Mouse (Mus musculus): ENCODE data around the gene Clic3. TPM values are rescaled to one million over a fixed set of nuclear protein-coding genes. Genes with fewer than 3 reads are reported as not detected.

Gene Clic3
- total RNA-seq, 2 experiments from 2014 or later, result not detected

DNA sequence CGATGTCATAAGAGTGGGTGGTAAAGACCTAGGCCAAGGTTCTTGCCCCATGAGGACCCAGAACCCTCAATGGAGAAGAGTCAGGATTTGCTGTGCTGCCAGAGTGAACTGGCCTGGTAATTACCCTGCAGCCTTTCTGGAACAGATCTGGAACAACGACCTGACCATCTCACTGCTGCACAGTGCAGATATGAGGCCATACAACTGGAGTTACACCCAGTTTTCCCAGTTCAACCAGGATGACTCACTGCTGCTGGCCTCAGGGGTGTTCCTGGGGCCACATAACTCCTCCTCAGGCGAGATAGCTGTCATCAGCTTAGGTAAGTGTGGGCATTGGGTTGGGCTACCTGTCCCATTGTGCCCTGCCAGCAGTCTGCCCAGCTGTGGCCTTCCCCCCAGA lies 46.1 kb downstream of the Clic3 start:
- ATAC-seq (replicated peaks; ENCODE audit: low FRiP score, poor library complexity, severe bottlenecking), result no peak

DNA sequence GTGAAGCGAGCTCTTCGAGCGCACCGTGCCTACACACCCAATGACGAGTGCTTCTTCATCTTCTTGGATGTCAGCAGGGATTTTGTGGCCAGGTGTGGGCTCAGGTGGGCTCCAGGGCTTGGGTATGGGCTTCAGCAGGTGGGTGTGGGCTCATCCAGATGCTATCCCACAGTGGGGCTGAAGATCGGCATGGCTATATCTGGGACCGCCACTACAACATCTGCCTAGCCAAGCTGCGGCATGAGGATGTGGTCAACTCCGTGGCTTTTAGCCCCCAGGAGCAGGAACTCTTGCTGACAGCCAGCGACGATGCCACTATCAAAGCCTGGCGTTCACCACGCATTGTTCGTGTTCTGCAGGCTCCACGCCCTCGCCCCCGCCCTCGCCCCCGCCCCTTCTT lies 47.9 kb downstream of the Clic3 start:
- ATAC-seq (replicated peaks; ENCODE audit: low FRiP score, poor library complexity, severe bottlenecking), result no peak

DNA sequence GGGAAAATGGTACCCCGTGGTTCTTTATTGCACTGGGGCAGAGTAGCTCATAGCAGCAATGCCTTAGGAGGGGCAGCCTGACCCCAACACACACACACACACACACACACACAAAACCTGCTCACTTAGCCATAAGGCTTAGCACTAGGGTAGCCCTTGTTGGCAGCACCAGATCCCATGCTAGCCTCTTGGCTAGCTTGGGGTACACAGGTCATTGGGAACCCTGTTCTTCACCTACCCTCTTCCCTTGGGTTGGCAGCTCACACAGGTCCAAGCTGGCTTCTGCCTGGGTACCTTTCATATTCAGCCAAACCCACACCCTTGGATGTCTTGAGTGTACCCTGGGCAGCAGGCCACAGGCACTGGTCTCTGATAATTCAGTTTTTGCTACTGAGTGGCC lies 48.4 kb downstream of the Clic3 start:
- no peak for ATAC-seq (replicated peaks; ENCODE audit: low FRiP score, poor library complexity, severe bottlenecking)

DNA sequence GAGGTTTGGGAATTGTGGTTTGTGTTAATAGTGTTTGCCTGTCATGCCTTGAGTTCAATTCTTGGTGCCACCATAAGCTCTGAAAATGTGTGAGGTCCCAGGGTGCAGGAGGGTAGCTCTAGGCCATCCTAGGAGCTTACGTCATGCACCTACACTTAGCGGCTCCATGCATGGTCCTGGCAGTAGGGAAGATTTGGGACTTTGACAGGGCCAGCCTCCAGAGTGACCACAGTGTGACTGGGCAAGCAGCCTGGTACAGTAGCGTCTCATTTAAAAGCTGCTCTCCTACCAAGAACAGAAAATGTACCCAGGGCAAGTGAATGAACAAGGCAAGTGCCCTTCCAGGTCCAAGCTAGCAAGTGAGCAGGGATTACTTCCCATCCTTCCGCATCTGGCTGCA lies 49.2 kb downstream of the Clic3 start:
- ATAC-seq (replicated peaks; ENCODE audit: low FRiP score, poor library complexity, severe bottlenecking), result no peak

DNA sequence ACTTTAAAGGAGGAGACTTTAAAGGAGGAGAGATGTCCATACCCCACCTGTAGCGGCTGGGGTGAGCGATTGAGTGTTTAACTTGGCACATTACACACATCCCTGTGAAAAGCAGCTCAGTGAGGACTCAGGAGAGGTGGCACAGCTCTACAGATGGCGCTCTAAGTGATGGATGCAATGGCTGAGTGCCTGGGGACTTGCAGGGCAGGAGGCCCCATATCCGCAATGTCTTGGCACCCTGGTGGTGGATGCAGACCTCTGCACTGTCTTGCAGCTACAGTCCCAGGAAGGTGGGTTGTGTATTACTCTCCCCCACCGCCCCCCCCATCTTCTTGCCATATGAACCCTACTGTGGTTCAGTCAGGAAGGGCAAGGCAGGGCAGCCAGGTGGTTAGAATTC lies 50.3 kb downstream of the Clic3 start:
- no peak for ATAC-seq (replicated peaks; ENCODE audit: low FRiP score, poor library complexity, severe bottlenecking)

Other genes starting within 250 kb of the Clic3 start
Only the 30 nearest of the 44 such genes appear.
- 1.1 TPM in 1 of 2 replicates, not detected in the other for gene Tprn, start 194.2 kb upstream of the Clic3 start, total RNA-seq (2015; ENCODE audit: low replicate concordance)
- 1.0 and 2.2 TPM in 2 replicates for gene Tprn, start 194.2 kb upstream of the Clic3 start, total RNA-seq (2017; ENCODE audit: low replicate concordance)
- gene Ssna1, start 184.4 kb upstream of the Clic3 start, total RNA-seq (2015; ENCODE audit: low replicate concordance), result 114 and 128 TPM in 2 replicates
- gene Ssna1, start 184.4 kb upstream of the Clic3 start, total RNA-seq (2017; ENCODE audit: low replicate concordance), result 46.2 and 81.0 TPM in 2 replicates
- gene Anapc2, start 184.4 kb upstream of the Clic3 start, total RNA-seq (2015; ENCODE audit: low replicate concordance), result 34.6 and 55.8 TPM in 2 replicates
- 29.7 and 40.0 TPM in 2 replicates for gene Anapc2, start 184.4 kb upstream of the Clic3 start, total RNA-seq (2017; ENCODE audit: low replicate concordance)
- not detected in 2 replicates for gene Tmem210, start 168.7 kb upstream of the Clic3 start, total RNA-seq (2015; ENCODE audit: low replicate concordance)
- gene Tmem210, start 168.7 kb upstream of the Clic3 start, total RNA-seq (2017; ENCODE audit: low replicate concordance), result not detected in 2 replicates
- not detected in 2 replicates for gene Lrrc26, start 166.9 kb upstream of the Clic3 start, total RNA-seq (2015; ENCODE audit: low replicate concordance)
- gene Lrrc26, start 166.9 kb upstream of the Clic3 start, total RNA-seq (2017; ENCODE audit: low replicate concordance), result not detected in 2 replicates
- gene Grin1, start 137.7 kb upstream of the Clic3 start, total RNA-seq (2015; ENCODE audit: low replicate concordance), result not detected in 2 replicates
- gene Grin1, start 137.7 kb upstream of the Clic3 start, total RNA-seq (2017; ENCODE audit: low replicate concordance), result not detected in 2 replicates
- 20.9 and 40.2 TPM in 2 replicates for gene Man1b1, start 124.5 kb upstream of the Clic3 start, total RNA-seq (2015; ENCODE audit: low replicate concordance)
- 34.1 and 51.6 TPM in 2 replicates for gene Man1b1, start 124.5 kb upstream of the Clic3 start, total RNA-seq (2017; ENCODE audit: low replicate concordance)
- gene Dpp7, start 100.5 kb upstream of the Clic3 start, total RNA-seq (2015; ENCODE audit: low replicate concordance), result 4.7 TPM in 1 of 2 replicates, not detected in the other
- gene Dpp7, start 100.5 kb upstream of the Clic3 start, total RNA-seq (2017; ENCODE audit: low replicate concordance), result 0.68 and 6.2 TPM in 2 replicates
- 8.8 and 13.3 TPM in 2 replicates for gene Uap1l1, start 91.2 kb upstream of the Clic3 start, total RNA-seq (2015; ENCODE audit: low replicate concordance)
- gene Uap1l1, start 91.2 kb upstream of the Clic3 start, total RNA-seq (2017; ENCODE audit: low replicate concordance), result 0.30 and 2.7 TPM in 2 replicates
- 5.9 and 10.1 TPM in 2 replicates for gene Sapcd2, start 84.5 kb upstream of the Clic3 start, total RNA-seq (2015; ENCODE audit: low replicate concordance)
- gene Sapcd2, start 84.5 kb upstream of the Clic3 start, total RNA-seq (2017; ENCODE audit: low replicate concordance), result 7.8 and 9.6 TPM in 2 replicates
- gene Entpd2, start 61.0 kb upstream of the Clic3 start, total RNA-seq (2015; ENCODE audit: low replicate concordance), result not detected in 2 replicates
- not detected in 2 replicates for gene Entpd2, start 61.0 kb upstream of the Clic3 start, total RNA-seq (2017; ENCODE audit: low replicate concordance)
- gene Npdc1, start 57.5 kb upstream of the Clic3 start, total RNA-seq (2015; ENCODE audit: low replicate concordance), result not detected in 2 replicates
- gene Npdc1, start 57.5 kb upstream of the Clic3 start, total RNA-seq (2017; ENCODE audit: low replicate concordance), result not detected in 2 replicates
- 4.3 TPM in 1 of 2 replicates, not detected in the other for gene Fut7, start 33.6 kb upstream of the Clic3 start, total RNA-seq (2015; ENCODE audit: low replicate concordance)
- 0.77 TPM in 1 of 2 replicates, not detected in the other for gene Fut7, start 33.6 kb upstream of the Clic3 start, total RNA-seq (2017; ENCODE audit: low replicate concordance)
- 5.0 and 5.8 TPM in 2 replicates for gene Abca2, start 28.1 kb upstream of the Clic3 start, total RNA-seq (2015; ENCODE audit: low replicate concordance)
- 1.3 and 2.4 TPM in 2 replicates for gene Abca2, start 28.1 kb upstream of the Clic3 start, total RNA-seq (2017; ENCODE audit: low replicate concordance)
- 17.6 and 24.5 TPM in 2 replicates for gene Paxx, start 4.3 kb downstream of the Clic3 start, total RNA-seq (2015; ENCODE audit: low replicate concordance)
- 5.3 TPM in 1 of 2 replicates, not detected in the other for gene Paxx, start 4.3 kb downstream of the Clic3 start, total RNA-seq (2017; ENCODE audit: low replicate concordance)
- gene Ptgds, start 13.2 kb downstream of the Clic3 start, total RNA-seq (2015; ENCODE audit: low replicate concordance), result not detected in 2 replicates
- gene Ptgds, start 13.2 kb downstream of the Clic3 start, total RNA-seq (2017; ENCODE audit: low replicate concordance), result not detected in 2 replicates
- not detected in 2 replicates for gene Lcn12, start 37.1 kb downstream of the Clic3 start, total RNA-seq (2015; ENCODE audit: low replicate concordance)
- gene Lcn12, start 37.1 kb downstream of the Clic3 start, total RNA-seq (2017; ENCODE audit: low replicate concordance), result not detected in 2 replicates
- 10.1 and 13.0 TPM in 2 replicates for gene Fbxw5, start 43.9 kb downstream of the Clic3 start, total RNA-seq (2015; ENCODE audit: low replicate concordance)
- gene Fbxw5, start 43.9 kb downstream of the Clic3 start, total RNA-seq (2017; ENCODE audit: low replicate concordance), result 3.6 and 20.9 TPM in 2 replicates
- gene C8g, start 44.9 kb downstream of the Clic3 start, total RNA-seq (2015; ENCODE audit: low replicate concordance), result not detected in 2 replicates
- 0.64 TPM in 1 of 2 replicates, not detected in the other for gene C8g, start 44.9 kb downstream of the Clic3 start, total RNA-seq (2017; ENCODE audit: low replicate concordance)
- 6.8 and 10.5 TPM in 2 replicates for gene Traf2, start 90.1 kb downstream of the Clic3 start, total RNA-seq (2015; ENCODE audit: low replicate concordance)
- gene Traf2, start 90.1 kb downstream of the Clic3 start, total RNA-seq (2017; ENCODE audit: low replicate concordance), result 5.0 and 17.6 TPM in 2 replicates
- gene Edf1, start 101.0 kb downstream of the Clic3 start, total RNA-seq (2015; ENCODE audit: low replicate concordance), result 70.3 and 72.1 TPM in 2 replicates
- 58.1 and 65.0 TPM in 2 replicates for gene Edf1, start 101.0 kb downstream of the Clic3 start, total RNA-seq (2017; ENCODE audit: low replicate concordance)
- 0.72 TPM in 1 of 2 replicates, not detected in the other for gene Mamdc4, start 118.0 kb downstream of the Clic3 start, total RNA-seq (2015; ENCODE audit: low replicate concordance)
- 2.6 TPM in 1 of 2 replicates, not detected in the other for gene Mamdc4, start 118.0 kb downstream of the Clic3 start, total RNA-seq (2017; ENCODE audit: low replicate concordance)
- gene Phpt1, start 118.4 kb downstream of the Clic3 start, total RNA-seq (2015; ENCODE audit: low replicate concordance), result 3.6 TPM in 1 of 2 replicates, not detected in the other
- 1.1 TPM in 1 of 2 replicates, not detected in the other for gene Phpt1, start 118.4 kb downstream of the Clic3 start, total RNA-seq (2017; ENCODE audit: low replicate concordance)
- 0.36 TPM in 1 of 2 replicates, not detected in the other for gene Ajm1, start 124.9 kb downstream of the Clic3 start, total RNA-seq (2015; ENCODE audit: low replicate concordance)
- not detected in 2 replicates for gene Ajm1, start 124.9 kb downstream of the Clic3 start, total RNA-seq (2017; ENCODE audit: low replicate concordance)
- gene Rabl6, start 151.7 kb downstream of the Clic3 start, total RNA-seq (2015; ENCODE audit: low replicate concordance), result 6.5 and 23.1 TPM in 2 replicates
- gene Rabl6, start 151.7 kb downstream of the Clic3 start, total RNA-seq (2017; ENCODE audit: low replicate concordance), result 9.3 and 20.5 TPM in 2 replicates
- not detected in 2 replicates for gene Ccdc183, start 160.8 kb downstream of the Clic3 start, total RNA-seq (2015; ENCODE audit: low replicate concordance)
- not detected in 2 replicates for gene Ccdc183, start 160.8 kb downstream of the Clic3 start, total RNA-seq (2017; ENCODE audit: low replicate concordance)
- gene Tmem141, start 165.2 kb downstream of the Clic3 start, total RNA-seq (2015; ENCODE audit: low replicate concordance), result 26.3 TPM in 1 of 2 replicates, not detected in the other
- 5.5 TPM in 1 of 2 replicates, not detected in the other for gene Tmem141, start 165.2 kb downstream of the Clic3 start, total RNA-seq (2017; ENCODE audit: low replicate concordance)
- 85.1 and 103 TPM in 2 replicates for gene Fcna, start 171.2 kb downstream of the Clic3 start, total RNA-seq (2015; ENCODE audit: low replicate concordance)
- 28.7 and 55.7 TPM in 2 replicates for gene Fcna, start 171.2 kb downstream of the Clic3 start, total RNA-seq (2017; ENCODE audit: low replicate concordance)
- not detected in 2 replicates for gene Lcn8, start 196.3 kb downstream of the Clic3 start, total RNA-seq (2015; ENCODE audit: low replicate concordance)
- gene Lcn8, start 196.3 kb downstream of the Clic3 start, total RNA-seq (2017; ENCODE audit: low replicate concordance), result not detected in 2 replicates
- not detected in 2 replicates for gene Lcn5, start 201.1 kb downstream of the Clic3 start, total RNA-seq (2015; ENCODE audit: low replicate concordance)
- gene Lcn5, start 201.1 kb downstream of the Clic3 start, total RNA-seq (2017; ENCODE audit: low replicate concordance), result not detected in 2 replicates

Measured in erythroid progenitor cell, adult 5-6 weeks (primary cell).